Mouse (Mus musculus) v-Abl transformed pro-B cells (cell line): ENCODE measurements at regions not wholly inside any gene's neighbourhood (a gene's known extent, or its start where the extent isn't known, plus 50 kb on each side); places are given as distances from the start of the nearest gene placed in this dataset.

Experiments
- in situ Hi-C, 2 experiments: fragments of 400-800 bp; cut with MboI; formaldehyde crosslinking; loops; one replicate each; pipeline ENCODE4 v1.15.1; 2025; ENCODE audit not compliant: unreplicated experiment in 2 of 2

GRCm38 (mm10) chr11:6785471-6785870 lies 52.0 kb downstream of the Gm11983 start:
- in situ Hi-C loops = no loop called here

GRCm38 (mm10) chr11:6782826-6783225 lies 54.6 kb downstream of the Gm11983 start:
- in situ Hi-C loops = no loop called here

GRCm38 (mm10) chr11:6779752-6780151 lies 57.7 kb downstream of the Gm11983 start:
- in situ Hi-C loops = no loop called here

- in situ Hi-C loops = no loop called here
These were observed 58.7 kb downstream of the Gm11983 start for GRCm38 (mm10) chr11:6778596-6779360.

- in situ Hi-C loops = no loop called here
These were observed 59.9 kb downstream of the Gm11983 start for GRCm38 (mm10) chr11:6777566-6777965.

- in situ Hi-C loops = loop anchor here in 1 of 2 experiments (25.0 kb wide), 1 partner anchor 787 kb away; no protein-coding TSS in a partner anchor
These were observed 62.8 kb downstream of the Gm11983 start for GRCm38 (mm10) chr11:6774656-6775055.

GRCm38 (mm10) chr11:6773951-6774350 lies 63.5 kb downstream of the Gm11983 start:
- in situ Hi-C loops = loop anchor here in 1 of 2 experiments (25.0 kb wide), 1 partner anchor 787 kb away; no protein-coding TSS in a partner anchor

GRCm38 (mm10) chr11:6773364-6773763 lies 64.1 kb downstream of the Gm11983 start:
- in situ Hi-C loops = loop anchor here in 1 of 2 experiments (25.0 kb wide), 1 partner anchor 786 kb away; no protein-coding TSS in a partner anchor

- in situ Hi-C loops = loop anchor here (10.0 to 25.0 kb wide), 4 partner anchors 105 to 782 kb away; partner anchors contain the start of gene Ramp3 (in 1 of the 2)
These were observed 68.1 kb downstream of the Gm11983 start for GRCm38 (mm10) chr11:6769437-6769765.

- in situ Hi-C loops = loop anchor here (10.0 to 25.0 kb wide), 4 partner anchors 104 to 782 kb away; partner anchors contain the start of gene Ramp3 (in 1 of the 2)
These were observed 68.6 kb downstream of the Gm11983 start for GRCm38 (mm10) chr11:6768599-6769436.

- in situ Hi-C loops = loop anchor here (10.0 to 25.0 kb wide), 4 partner anchors 102 to 779 kb away; partner anchors contain the start of gene Ramp3 (in 1 of the 2)
These were observed 70.7 kb downstream of the Gm11983 start for GRCm38 (mm10) chr11:6766725-6767124.

- in situ Hi-C loops = loop anchor here (10.0 to 25.0 kb wide), 4 partner anchors 101 to 778 kb away; partner anchors contain the start of gene Ramp3 (in 1 of the 2)
These were observed 72.0 kb downstream of the Gm11983 start for GRCm38 (mm10) chr11:6765333-6765957.

- in situ Hi-C loops = loop anchor here (10.0 to 25.0 kb wide), 4 partner anchors 99 to 777 kb away; partner anchors contain the start of gene Ramp3 (in 1 of the 2)
These were observed 73.3 kb downstream of the Gm11983 start for GRCm38 (mm10) chr11:6764186-6764585.

- in situ Hi-C loops = loop anchor here (10.0 to 25.0 kb wide), 4 partner anchors 98 to 776 kb away; partner anchors contain the start of gene Ramp3 (in 1 of the 2)
These were observed 74.5 kb downstream of the Gm11983 start for GRCm38 (mm10) chr11:6763001-6763400.

GRCm38 (mm10) chr11:6761876-6762628 lies 75.4 kb downstream of the Gm11983 start:
- in situ Hi-C loops = loop anchor here (10.0 to 25.0 kb wide), 4 partner anchors 97 to 775 kb away; partner anchors contain the start of gene Ramp3 (in 1 of the 2)

GRCm38 (mm10) chr11:6759578-6759977 lies 77.9 kb downstream of the Gm11983 start:
- in situ Hi-C loops = loop anchor here in 1 of 2 experiments (25.0 kb wide), 1 partner anchor 772 kb away; no protein-coding TSS in a partner anchor

GRCm38 (mm10) chr11:6739439-6739838 lies 81.1 kb downstream of the Ramp3 start:
- in situ Hi-C loops = no loop called here

- in situ Hi-C loops = no loop called here
These were observed 80.3 kb downstream of the Ramp3 start for GRCm38 (mm10) chr11:6738581-6738980.

GRCm38 (mm10) chr11:6738163-6738562 lies 79.8 kb downstream of the Ramp3 start:
- in situ Hi-C loops = no loop called here
